Mouse (Mus musculus) C2C12 (cell line): Measurements from ENCODE around the gene 9330182O14Rik.

Source experiments
- CEBPB ChIP-seq: IDR thresholded peaks from one replicate; pipeline ENCODE4 v1.6.1; 2011; ENCODE audit warnings: low read depth, mild to moderate bottlenecking, control low read depth, moderate library complexity
- CTCF ChIP-seq: IDR thresholded peaks from one replicate; pipeline ENCODE4 v1.5.1; 2011; ENCODE audit not compliant: control insufficient read depth, insufficient read depth, insufficient read length
- MAX ChIP-seq: IDR thresholded peaks from one replicate; pipeline ENCODE4 v1.6.1; 2011; ENCODE audit warnings: mild to moderate bottlenecking, control low read depth
- MYOD1 ChIP-seq: IDR thresholded peaks from one replicate; pipeline ENCODE4 v1.6.1; 2011; ENCODE audit warnings: low read depth; ENCODE audit not compliant: control insufficient read depth, insufficient read length
- MYOG ChIP-seq: IDR thresholded peaks from one replicate; pipeline ENCODE4 v1.6.1; 2011; ENCODE audit not compliant: control insufficient read depth, insufficient read length; ENCODE audit errors: extremely low read depth
- USF1 ChIP-seq: IDR thresholded peaks from one replicate; pipeline ENCODE4 v1.6.1; 2011; ENCODE audit warnings: low read depth, mild to moderate bottlenecking, control low read depth, moderate library complexity

GRCm38 (mm10) chr15:40113888-40114576 lies 20.1 kb upstream of the 9330182O14Rik start:
- TF ChIP-seq CTCF (no peak), USF1 (no peak), MYOG (no peak), CEBPB (no peak), MAX (no peak), MYOD1 (no peak)
